Mouse (Mus musculus): ENCODE measurements around the gene Mettl24. TPM values are rescaled to one million over a fixed set of nuclear protein-coding genes. Genes with fewer than 3 reads are reported as not detected.
A peak's percentile ranks its signal among the peaks of the same experiment; 100 is the strongest.

The Mettl24 gene
- polyA plus RNA-seq, 1 experiment from 2014 or later, result 3.5 TPM

DNA sequence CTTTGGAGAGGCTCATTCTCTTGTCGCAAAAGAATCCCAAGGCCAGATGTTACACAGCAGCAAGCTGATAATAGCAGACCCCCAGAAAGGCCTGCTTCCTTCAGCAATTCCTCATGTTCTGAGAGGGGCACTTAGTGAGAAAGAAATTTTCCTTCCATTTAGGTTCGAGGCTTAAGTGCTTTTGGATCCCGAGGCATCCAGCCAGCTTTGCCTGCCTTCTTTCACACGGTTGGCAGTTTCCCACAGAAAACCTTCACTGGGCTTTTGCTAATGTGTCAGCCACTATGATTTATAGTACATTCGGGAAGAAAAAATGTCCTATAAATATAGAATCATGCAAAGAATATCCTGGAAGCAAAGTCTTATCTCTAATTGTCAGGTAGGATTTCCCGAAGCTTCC, 36.0 kb downstream of the Mettl24 start:
- 39% methylated on average over 6 of the region's 6 CpGs for WGBS
- TF ChIP-seq CTCF (IDR thresholded peaks at IDR 0.05; ENCODE audit: low read depth), result no peak
- Histone ChIP-seq H3K36me3 (ENCODE audit: insufficient read depth) (no peaks in the 10 kb centered on the region), H3K4me3 (ENCODE audit: low read depth, low read length) (no peak overlapping the region), H3K4me2 (no peak overlapping the region), H3K9ac (no peak overlapping the region), H3K9me3 (ENCODE audit: low read depth, low read length) (no peaks in the 10 kb centered on the region), H3K4me1 (ENCODE audit: insufficient read depth) (no peaks in the 10 kb centered on the region; the same call in 1 of the 2 replicates), H3K27me3 (ENCODE audit: insufficient read depth, low read length) (no peaks in the 10 kb centered on the region), H3K27ac (ENCODE audit: low read depth) (no peak overlapping the region)
- DNase-seq (peak; percentile 44), ATAC-seq (ENCODE audit: insufficient read depth) (no peak)

DNA sequence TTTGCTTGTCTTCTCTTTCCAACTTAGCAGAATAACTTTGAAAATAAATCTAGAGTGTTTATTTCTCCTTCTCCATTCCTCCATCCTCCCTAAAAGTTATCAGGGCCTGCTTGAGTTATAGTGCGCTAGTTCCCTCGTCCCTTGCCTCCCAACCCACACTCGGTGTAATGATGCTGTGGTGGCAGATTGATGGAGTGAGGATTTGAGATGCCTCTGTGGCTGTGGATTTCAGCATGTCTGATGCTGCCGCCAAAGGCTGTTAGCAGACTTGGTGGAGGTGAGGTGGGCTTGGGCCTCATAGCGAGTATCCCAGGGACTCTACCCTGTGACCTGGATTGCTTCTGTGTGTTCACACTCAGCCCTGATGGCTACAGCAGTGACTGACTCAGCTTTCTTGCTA, 37.8 kb downstream of the Mettl24 start:
- no peak for ATAC-seq (ENCODE audit: insufficient read depth)
- DNase-seq, result no peak

GRCm38 (mm10) chr10:40724342-40724741, 41.3 kb downstream of the Mettl24 start:
- DNase-seq (no peak), ATAC-seq (ENCODE audit: insufficient read depth) (peak; percentile 58; the same call in 1 of the 2 replicates)
- Histone ChIP-seq H3K9ac (no peak overlapping the region), H3K36me3 (ENCODE audit: insufficient read depth) (no peaks in the 10 kb centered on the region), H3K4me3 (ENCODE audit: low read depth, low read length) (no peak overlapping the region), H3K27ac (ENCODE audit: low read depth) (peak overlapping the region; percentile 13; the same call in 1 of the 2 replicates), H3K4me2 (no peak overlapping the region), H3K9me3 (ENCODE audit: low read depth, low read length) (no peaks in the 10 kb centered on the region), H3K4me1 (ENCODE audit: insufficient read depth) (peaks cover 3% of the 10 kb centered on the region; the same call in 1 of the 2 replicates), H3K27me3 (ENCODE audit: insufficient read depth, low read length) (no peaks in the 10 kb centered on the region)
- no peak for TF ChIP-seq CTCF (IDR thresholded peaks at IDR 0.05; ENCODE audit: low read depth)
- 39% methylated on average over 6 of the region's 6 CpGs for WGBS

More for the DNA sequence above, 37.8 kb downstream of the Mettl24 start:
- H3K4me1 ChIP-seq (ENCODE audit: insufficient read depth), result peaks cover 3% of the 10 kb centered on the region
- no peak overlapping the region for H3K4me3 ChIP-seq (ENCODE audit: low read depth, low read length)
- H3K4me2 ChIP-seq, result no peak overlapping the region
- no peak overlapping the region for H3K9ac ChIP-seq
- WGBS, result 45% methylated on average over 5 of the region's 5 CpGs
- no peaks in the 10 kb centered on the region for H3K9me3 ChIP-seq (ENCODE audit: low read depth, low read length)
- no peak for TF ChIP-seq CTCF (IDR thresholded peaks at IDR 0.05; ENCODE audit: low read depth)
- H3K36me3 ChIP-seq (ENCODE audit: insufficient read depth), result no peaks in the 10 kb centered on the region
- no peaks in the 10 kb centered on the region for H3K27me3 ChIP-seq (ENCODE audit: insufficient read depth, low read length)
- no peak overlapping the region for H3K27ac ChIP-seq (ENCODE audit: low read depth)

DNA sequence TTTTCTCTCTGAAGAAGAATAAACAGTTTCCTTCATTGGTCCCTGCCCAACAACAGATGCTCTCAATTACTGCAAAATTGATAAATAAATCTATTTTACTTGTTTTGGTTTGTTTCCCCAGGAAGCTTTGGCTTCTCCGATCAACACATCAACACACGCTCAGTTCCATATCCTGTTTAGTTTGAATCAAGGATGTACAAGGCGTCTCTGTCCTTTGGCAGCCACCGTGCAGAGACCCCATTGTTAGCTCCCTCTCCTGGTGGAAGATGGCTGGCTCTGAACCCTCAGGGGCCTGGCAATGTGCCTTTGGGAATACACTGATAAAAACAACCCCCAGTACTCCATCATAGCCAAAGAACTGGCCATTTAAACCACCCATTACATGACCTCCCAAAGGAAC, 42.0 kb downstream of the Mettl24 start:
- DNase-seq (peak; percentile 79), ATAC-seq (ENCODE audit: insufficient read depth) (peak; percentile 80)
- no peak overlapping the region for H3K9ac ChIP-seq
- H3K4me1 ChIP-seq (ENCODE audit: insufficient read depth), result peaks cover 3% of the 10 kb centered on the region; the same call in 1 of the 2 replicates
- no peaks in the 10 kb centered on the region for H3K9me3 ChIP-seq (ENCODE audit: low read depth, low read length)
- no peak overlapping the region for H3K4me3 ChIP-seq (ENCODE audit: low read depth, low read length)
- whole genome bisulfite sequencing, result 25% methylated on average over 4 of the region's 4 CpGs
- H3K27ac ChIP-seq (ENCODE audit: low read depth), result peak overlapping the region; percentile 13; the same call in 1 of the 2 replicates
- peak; percentile 60 for TF ChIP-seq CTCF (IDR thresholded peaks at IDR 0.05; ENCODE audit: low read depth)
- H3K4me2 ChIP-seq, result no peak overlapping the region
- no peaks in the 10 kb centered on the region for H3K27me3 ChIP-seq (ENCODE audit: insufficient read depth, low read length)
- H3K36me3 ChIP-seq (ENCODE audit: insufficient read depth), result no peaks in the 10 kb centered on the region

DNA sequence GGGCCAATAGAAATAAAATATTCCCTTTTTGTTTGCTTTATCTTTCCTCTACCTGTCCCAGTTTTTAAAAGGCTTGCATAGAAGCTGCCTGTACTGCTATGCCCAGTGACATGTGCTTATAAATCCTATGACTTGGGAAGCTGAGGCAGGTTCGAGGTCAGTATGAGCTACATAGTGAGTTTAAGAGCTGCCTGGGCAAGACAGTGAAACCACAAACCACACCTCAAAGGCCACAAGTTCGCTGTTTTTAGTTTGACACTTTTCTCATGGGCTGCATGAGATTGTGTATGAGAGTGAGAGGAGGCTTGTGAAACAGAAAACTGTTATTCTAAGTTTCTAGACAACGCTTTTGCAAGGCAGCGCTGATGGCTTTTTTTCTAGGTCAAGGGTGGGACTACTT, 42.4 kb downstream of the Mettl24 start:
- no peaks in the 10 kb centered on the region for H3K27me3 ChIP-seq (ENCODE audit: insufficient read depth, low read length)
- ATAC-seq (ENCODE audit: insufficient read depth), result no peak
- H3K36me3 ChIP-seq (ENCODE audit: insufficient read depth), result no peaks in the 10 kb centered on the region
- H3K27ac ChIP-seq (ENCODE audit: low read depth), result no peak overlapping the region
- no peak for DNase-seq
- no peak overlapping the region for H3K4me2 ChIP-seq
- no peak overlapping the region for H3K4me3 ChIP-seq (ENCODE audit: low read depth, low read length)
- H3K9me3 ChIP-seq (ENCODE audit: low read depth, low read length), result no peaks in the 10 kb centered on the region
- no peak overlapping the region for H3K9ac ChIP-seq
- peaks cover 3% of the 10 kb centered on the region; the same call in 1 of the 2 replicates for H3K4me1 ChIP-seq (ENCODE audit: insufficient read depth)
- 67% methylated on average over 4 of the region's 4 CpGs for WGBS
- TF ChIP-seq CTCF (IDR thresholded peaks at IDR 0.05; ENCODE audit: low read depth), result no peak

DNA sequence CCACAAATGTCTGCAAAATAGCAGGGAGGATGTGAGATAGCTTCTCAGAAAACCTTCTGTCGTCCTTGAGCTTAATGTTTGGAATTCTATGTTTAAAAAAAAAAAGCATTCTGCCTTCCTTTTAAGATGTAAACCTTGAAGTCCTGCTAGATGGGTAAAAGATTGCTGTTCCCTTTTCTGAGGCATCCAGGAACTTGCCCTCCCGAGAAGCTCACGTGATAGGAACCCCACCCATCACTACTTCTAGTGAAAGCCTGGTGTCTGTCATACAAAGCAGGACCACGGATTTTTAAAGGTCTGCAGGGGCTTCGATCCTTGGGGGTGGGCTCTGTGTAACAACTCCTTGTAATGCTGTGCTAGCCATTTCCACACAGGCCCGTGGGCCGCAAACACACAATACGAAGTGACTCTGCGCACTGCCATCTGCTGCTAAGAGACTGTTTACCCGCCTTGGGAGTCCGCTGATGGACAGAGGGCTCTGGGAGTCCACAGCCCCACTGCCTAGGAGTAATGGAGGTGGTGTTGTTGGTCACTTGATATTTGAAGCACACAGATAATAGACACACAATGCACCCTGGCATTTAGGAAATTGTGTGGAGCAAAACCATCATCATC, 43.3 kb downstream of the Mettl24 start:
- Histone ChIP-seq H3K27me3 (ENCODE audit: insufficient read depth, low read length) (no peaks in the 10 kb centered on the region), H3K4me1 (ENCODE audit: insufficient read depth) (peaks cover 3% of the 10 kb centered on the region; the same call in 1 of the 2 replicates)
- TF ChIP-seq CTCF (IDR thresholded peaks at IDR 0.05; ENCODE audit: low read depth), result no peak

DNA sequence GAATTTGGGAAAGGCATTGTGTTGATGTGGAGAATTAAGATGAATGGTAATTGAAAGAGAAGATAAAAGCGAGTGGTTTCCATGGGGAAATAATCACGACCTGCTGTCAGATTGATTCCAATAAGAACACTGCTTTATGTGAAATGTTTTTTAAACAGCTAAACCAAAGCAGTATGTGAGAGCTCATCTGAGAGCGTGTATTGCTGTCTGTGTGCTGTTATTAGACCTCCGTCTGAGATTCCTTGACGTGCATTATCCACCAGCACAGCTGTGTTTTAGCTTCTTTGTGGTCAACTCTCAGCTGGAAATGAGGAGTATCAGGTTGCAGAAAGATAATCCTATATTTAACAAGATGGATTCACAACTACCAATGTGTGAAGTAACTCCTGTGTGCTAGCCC, 43.9 kb downstream of the Mettl24 start:
- H3K27me3 ChIP-seq (ENCODE audit: insufficient read depth, low read length), result no peaks in the 10 kb centered on the region
- no peak overlapping the region for H3K4me3 ChIP-seq (ENCODE audit: low read depth, low read length)
- 33% methylated on average over 5 of the region's 5 CpGs for WGBS
- DNase-seq (no peak), ATAC-seq (ENCODE audit: insufficient read depth) (no peak)
- H3K4me1 ChIP-seq (ENCODE audit: insufficient read depth), result peaks cover 3% of the 10 kb centered on the region; the same call in 1 of the 2 replicates
- no peaks in the 10 kb centered on the region for H3K9me3 ChIP-seq (ENCODE audit: low read depth, low read length)
- no peak overlapping the region for H3K27ac ChIP-seq (ENCODE audit: low read depth)
- H3K9ac ChIP-seq, result no peak overlapping the region
- H3K4me2 ChIP-seq, result no peak overlapping the region
- TF ChIP-seq CTCF (IDR thresholded peaks at IDR 0.05; ENCODE audit: low read depth), result no peak
- no peaks in the 10 kb centered on the region for H3K36me3 ChIP-seq (ENCODE audit: insufficient read depth)

More for the DNA sequence above, 43.3 kb downstream of the Mettl24 start:
- H3K27ac ChIP-seq (ENCODE audit: low read depth), result no peak overlapping the region
- H3K9ac ChIP-seq, result no peak overlapping the region
- DNase-seq, result no peak
- H3K36me3 ChIP-seq (ENCODE audit: insufficient read depth), result no peaks in the 10 kb centered on the region
- 52% methylated on average over 11 of the region's 11 CpGs for WGBS
- H3K9me3 ChIP-seq (ENCODE audit: low read depth, low read length), result no peaks in the 10 kb centered on the region
- H3K4me3 ChIP-seq (ENCODE audit: low read depth, low read length), result no peak overlapping the region
- H3K4me2 ChIP-seq, result no peak overlapping the region
- no peak for ATAC-seq (ENCODE audit: insufficient read depth)

All from lung, embryonic 14.5 days (tissue).